Mouse (Mus musculus) gastrocnemius, adult 18-20 months (tissue): ENCODE measurements around the gene Tnfsf18. TPM values are rescaled to one million over a fixed set of nuclear protein-coding genes. Genes with fewer than 3 reads are reported as not detected.

Experiments
- total RNA-seq, 2 experiments: library from RNA; stranded (reverse); gene quantifications; 2 replicates each; pipeline ENCODE4 v1.2.3; 2021

The Tnfsf18 gene
- total RNA-seq, 2 experiments from 2014 or later: not detected

Other genes with a start within 250 kb of the Tnfsf18 start
- gene Prdx6, start 243.4 kb upstream of the Tnfsf18 start, total RNA-seq: 100 to 1,000 TPM; 128 to 131 TPM
- gene Tnfsf4, start 99.2 kb upstream of the Tnfsf18 start, total RNA-seq: not detected